8 mouse cellular contexts compared by ENCODE assay signal in genomic region chr7:130519096-130520048, GRCm38 (mm10). TPM values are rescaled to one million over a fixed set of nuclear protein-coding genes. Genes with fewer than 3 reads are reported as not detected.
DNase-seq lines count a peak whose midpoint lies in the region; ATAC-seq lines count a peak whose summit lies in the region.

No protein-coding gene starts in this region.

- peak overlapping the region; percentile 86 for H3K4me3 ChIP-seq in brown adipose tissue, adult 24 weeks (ENCODE audit: insufficient read depth, low read depth, low read length)
- peak overlapping the region; percentile 94 for H3K4me3 ChIP-seq in heart, embryonic 13.5 days
- H3K4me3 ChIP-seq in liver, embryonic 12.5 days = peak overlapping the region; percentile 96
- H3K4me3 ChIP-seq in stomach, embryonic 15.5 days (replicated peaks) = peak overlapping the region; percentile 79

- 1% methylated on average over 88 of the region's 90 CpGs for WGBS in heart, embryonic 13.5 days
- WGBS in liver, embryonic 12.5 days (ENCODE audit: insufficient replicate concordance) = under 1% methylated on average over 90 of the region's 90 CpGs
- WGBS in stomach, embryonic 15.5 days = under 1% methylated on average over 89 of the region's 90 CpGs

- no peaks in the 10 kb centered on the region for H3K27me3 ChIP-seq in heart, embryonic 13.5 days (replicated peaks)
- H3K27me3 ChIP-seq in liver, embryonic 12.5 days (replicated peaks) = no peaks in the 10 kb centered on the region
- H3K27me3 ChIP-seq in stomach, embryonic 15.5 days (replicated peaks) = no peaks in the 10 kb centered on the region

- peak overlapping the region; percentile 80 for H3K4me2 ChIP-seq in heart, embryonic 13.5 days
- H3K4me2 ChIP-seq in liver, embryonic 12.5 days = peak overlapping the region; percentile 81
- H3K4me2 ChIP-seq in stomach, embryonic 15.5 days = peak overlapping the region; percentile 76

- peak overlapping the region; percentile 98 for H3K9ac ChIP-seq in heart, embryonic 13.5 days
- H3K9ac ChIP-seq in liver, embryonic 12.5 days = peak overlapping the region; percentile 98
- H3K9ac ChIP-seq in stomach, embryonic 15.5 days = peak overlapping the region; percentile 85

- ATAC-seq in heart, embryonic 13.5 days (ENCODE audit: extremely low read depth, insufficient number of reproducible peaks, low FRiP score, low TSS enrichment) = peak; percentile 94
- peak; percentile 92 for ATAC-seq in liver, embryonic 12.5 days
- ATAC-seq in stomach, embryonic 15.5 days (ENCODE audit: insufficient read depth, low FRiP score, low read depth) = peak; percentile 97

- peaks cover 4% of the 10 kb centered on the region; the same call in 1 of the 2 replicates for H3K4me1 ChIP-seq in brown adipose tissue, adult 24 weeks (ENCODE audit: control insufficient read depth, insufficient read depth, insufficient read length, low read length)
- peaks cover 29% of the 10 kb centered on the region for H3K4me1 ChIP-seq in heart, embryonic 13.5 days
- H3K4me1 ChIP-seq in liver, embryonic 12.5 days = peaks cover 36% of the 10 kb centered on the region
- peaks cover 10% of the 10 kb centered on the region; the same call in 1 of the 2 replicates for H3K4me1 ChIP-seq in stomach, embryonic 15.5 days

- H3K9me3 ChIP-seq in heart, embryonic 13.5 days = no peaks in the 10 kb centered on the region
- no peaks in the 10 kb centered on the region; the same call in 1 of the 2 replicates for H3K9me3 ChIP-seq in liver, embryonic 12.5 days (replicated peaks)
- no peaks in the 10 kb centered on the region for H3K9me3 ChIP-seq in stomach, embryonic 15.5 days

- H3K27ac ChIP-seq in brown adipose tissue, adult 24 weeks (replicated peaks; ENCODE audit: low read depth, low read length) = peak overlapping the region; percentile 96
- peak overlapping the region; percentile 98 for H3K27ac ChIP-seq in heart, embryonic 13.5 days (replicated peaks)
- H3K27ac ChIP-seq in liver, embryonic 12.5 days = peak overlapping the region; percentile 90
- H3K27ac ChIP-seq in stomach, embryonic 15.5 days = peak overlapping the region; percentile 98

- peaks cover 11% of the 10 kb centered on the region for H3K36me3 ChIP-seq in heart, embryonic 13.5 days
- peaks cover 9% of the 10 kb centered on the region for H3K36me3 ChIP-seq in liver, embryonic 12.5 days
- H3K36me3 ChIP-seq in stomach, embryonic 15.5 days = 0 out of 2 replicates have a peak, but pooled peaks cover 3% of the 10 kb centered on the region

- peak; percentile 98 for DNase-seq in CD4-positive, CD25-positive, alpha-beta regulatory T cell, adult 2 months (ENCODE audit: low read depth, low spot score)
- peak; percentile 28 for DNase-seq in fat pad, adult 2 months (ENCODE audit: extremely low read depth, low read depth, low spot score)
- peak; percentile 99 for DNase-seq in kidney, postnatal 10 days
- peak; percentile 86 to 90 for DNase-seq in natural killer cell, adult 2 months (ENCODE audit: low spot score in 2 of 2)

RNA-seq across cellular contexts. Expression of gene Ate1, which starts 0.8 kb away (rescaled TPM):
- polyA plus RNA-seq in brown adipose tissue, adult 24 weeks (2012; ENCODE audit: insufficient read depth, insufficient read length, missing spikeins) = 16.0 and 19.5 TPM in 2 replicates
- 49.6 and 59.6 TPM in 2 replicates for polyA plus RNA-seq in heart, embryonic 13.5 days (2015; fragmentation: Nextera tagmentation; extraction: Ambion mirVana)
- 33.0 and 33.3 TPM in 2 replicates for polyA plus RNA-seq in liver, embryonic 12.5 days (2016; fragmentation: Nextera tagmentation; extraction: Ambion mirVana)
- polyA plus RNA-seq in stomach, embryonic 15.5 days (2015; fragmentation: Nextera tagmentation; extraction: Ambion mirVana) = 58.0 and 59.2 TPM in 2 replicates

RNA-seq across cellular contexts. Expression of gene Nsmce4a, which starts 53.5 kb away (rescaled TPM):
- polyA plus RNA-seq in brown adipose tissue, adult 24 weeks (2012; ENCODE audit: insufficient read depth, insufficient read length, missing spikeins) = 38.7 and 51.2 TPM in 2 replicates
- polyA plus RNA-seq in heart, embryonic 13.5 days (2015; fragmentation: Nextera tagmentation; extraction: Ambion mirVana) = 124 and 134 TPM in 2 replicates
- 139 and 141 TPM in 2 replicates for polyA plus RNA-seq in liver, embryonic 12.5 days (2016; fragmentation: Nextera tagmentation; extraction: Ambion mirVana)
- 149 and 151 TPM in 2 replicates for polyA plus RNA-seq in stomach, embryonic 15.5 days (2015; fragmentation: Nextera tagmentation; extraction: Ambion mirVana)

RNA-seq across cellular contexts. Expression of gene Tacc2, which starts 57.9 kb away (rescaled TPM):
- polyA plus RNA-seq in brown adipose tissue, adult 24 weeks (2012; ENCODE audit: insufficient read depth, insufficient read length, missing spikeins) = 14.0 and 17.9 TPM in 2 replicates
- 40.6 and 42.5 TPM in 2 replicates for polyA plus RNA-seq in heart, embryonic 13.5 days (2015; fragmentation: Nextera tagmentation; extraction: Ambion mirVana)
- 6.2 and 7.2 TPM in 2 replicates for polyA plus RNA-seq in liver, embryonic 12.5 days (2016; fragmentation: Nextera tagmentation; extraction: Ambion mirVana)
- polyA plus RNA-seq in stomach, embryonic 15.5 days (2015; fragmentation: Nextera tagmentation; extraction: Ambion mirVana) = 21.4 and 28.1 TPM in 2 replicates

Comparison
In these comparisons a context has a peak if more than half of its experiments do, and no peak if none do; other contexts are left out.
1. Peak in every context shown above with its lines: DNase-seq, ATAC-seq, H3K4me3 ChIP-seq and H3K27ac ChIP-seq.
2. DNase-seq: peak in every context shown above with its lines; median percentile 99 in kidney, postnatal 10 days; 98 in CD4-positive, CD25-positive, alpha-beta regulatory T cell, adult 2 months; 88 in natural killer cell, adult 2 months; 28 in fat pad, adult 2 months.